Mouse (Mus musculus) gastrocnemius, postnatal 14 days (tissue): Measurements from ENCODE around the gene Tmem174. TPM values are rescaled to one million over a fixed set of nuclear protein-coding genes. Genes with fewer than 3 reads are reported as not detected.

Experiments used
- DNase-seq: peaks from one replicate; pipeline ENCODE4 v3.0.0; 2021; ENCODE audit warnings: mixed read lengths
- intact Hi-C: fragments of 180-260 bp; cut with DNase I; formaldehyde crosslinking; loops from one replicate; pipeline ENCODE4 v1.15.1; 2025; ENCODE audit warnings: low total_unique reads
- long read RNA-seq, 2 experiments: library from polyadenylated mRNA; stranded (forward); transcript quantifications; one replicate each; pipeline ENCODE4 v2.0.0; 2021
- total RNA-seq, 2 experiments: library from RNA; stranded (reverse); gene quantifications; 2 replicates each; pipeline ENCODE4 v1.2.3; 2021

The Tmem174 gene
- not detected for total RNA-seq
- long read RNA-seq, experiment 1 = 0 reads
- long read RNA-seq, experiment 2 = 0 reads

GRCm38 (mm10) chr13:98637145-98637544, at the start of gene Tmem174:
TSS of gene Tmem174 (minus strand) at chr13:98637410.
- DNase-seq = no peak
- intact Hi-C loops = no loop called here

GRCm38 (mm10) chr13:98684144-98684900, 47.1 kb upstream of the Tmem174 start:
- intact Hi-C loops = no loop called here
- no peak for DNase-seq

GRCm38 (mm10) chr13:98683412-98683811, 46.2 kb upstream of the Tmem174 start:
- no peak for DNase-seq
- intact Hi-C loops = no loop called here

- intact Hi-C loops = no loop called here
- DNase-seq = no peak
Measured at GRCm38 (mm10) chr13:98680470-98681060, 43.4 kb upstream of the Tmem174 start.

- intact Hi-C loops = no loop called here
- DNase-seq = no peak
Measured at GRCm38 (mm10) chr13:98679631-98680041, 42.4 kb upstream of the Tmem174 start.

- intact Hi-C loops = no loop called here
- DNase-seq = no peak
Measured at GRCm38 (mm10) chr13:98679230-98679629, 42.0 kb upstream of the Tmem174 start.

- no peak for DNase-seq
- intact Hi-C loops = no loop called here
Measured at GRCm38 (mm10) chr13:98673922-98674321, 36.7 kb upstream of the Tmem174 start.

- intact Hi-C loops = no loop called here
- DNase-seq = no peak
Measured at GRCm38 (mm10) chr13:98669296-98669695, 32.1 kb upstream of the Tmem174 start.

GRCm38 (mm10) chr13:98667316-98667715, 30.1 kb upstream of the Tmem174 start:
- intact Hi-C loops = no loop called here
- no peak for DNase-seq

GRCm38 (mm10) chr13:98665240-98665639, 28.0 kb upstream of the Tmem174 start:
- no peak for DNase-seq
- intact Hi-C loops = no loop called here

- intact Hi-C loops = no loop called here
- no peak for DNase-seq
Measured at GRCm38 (mm10) chr13:98662173-98662675, 25.0 kb upstream of the Tmem174 start.

GRCm38 (mm10) chr13:98656034-98656471, 18.8 kb upstream of the Tmem174 start:
- intact Hi-C loops = no loop called here
- DNase-seq = no peak

- no peak for DNase-seq
- intact Hi-C loops = no loop called here
Measured at GRCm38 (mm10) chr13:98655346-98655745, 18.1 kb upstream of the Tmem174 start.

- intact Hi-C loops = no loop called here
- DNase-seq = peak; percentile 48
Measured at GRCm38 (mm10) chr13:98654129-98654939, 17.1 kb upstream of the Tmem174 start.

- intact Hi-C loops = no loop called here
- DNase-seq = no peak
Measured at GRCm38 (mm10) chr13:98652194-98652593, 15.0 kb upstream of the Tmem174 start.

- intact Hi-C loops = no loop called here
- no peak for DNase-seq
Measured at GRCm38 (mm10) chr13:98651228-98651977, 14.2 kb upstream of the Tmem174 start.

GRCm38 (mm10) chr13:98647775-98648568, 10.8 kb upstream of the Tmem174 start:
- DNase-seq = no peak
- intact Hi-C loops = no loop called here

- intact Hi-C loops = no loop called here
- no peak for DNase-seq
Measured at GRCm38 (mm10) chr13:98638507-98639166, 1.4 kb upstream of the Tmem174 start.
